Mouse (Mus musculus) C2C12 (cell line): ENCODE data around the gene Smad1. TPM values are rescaled to one million over a fixed set of nuclear protein-coding genes. Genes with fewer than 3 reads are reported as not detected.

ENCODE experiments used
- H3K27me3 ChIP-seq: one replicate; pipeline ENCODE4 v1.6.1; 2011; ENCODE audit not compliant: control insufficient read depth, insufficient read depth, insufficient read length
- H3K36me3 ChIP-seq: one replicate; pipeline ENCODE4 v1.6.1; 2011; ENCODE audit not compliant: control insufficient read depth, insufficient read depth
- H3K4me3 ChIP-seq: one replicate; pipeline ENCODE4 v1.5.1; 2011; ENCODE audit warnings: mild to moderate bottlenecking, control low read depth; ENCODE audit not compliant: poor library complexity, insufficient read depth, severe bottlenecking
- H3K79me2 ChIP-seq: one replicate; pipeline ENCODE4 v1.6.1; 2011; ENCODE audit not compliant: control insufficient read depth, insufficient read depth
- H3K79me3 ChIP-seq: one replicate; pipeline ENCODE4 v1.6.1; 2011; ENCODE audit warnings: low read depth, control low read depth
- H3ac ChIP-seq: one replicate; pipeline ENCODE3; 2011; ENCODE audit warnings: low read depth; ENCODE audit not compliant: control insufficient read depth, insufficient read length
- CEBPB ChIP-seq: IDR thresholded peaks from one replicate; pipeline ENCODE4 v1.6.1; 2011; ENCODE audit warnings: low read depth, mild to moderate bottlenecking, control low read depth, moderate library complexity
- CTCF ChIP-seq: IDR thresholded peaks from one replicate; pipeline ENCODE4 v1.5.1; 2011; ENCODE audit not compliant: control insufficient read depth, insufficient read depth, insufficient read length
- FOSL1 ChIP-seq: IDR thresholded peaks from one replicate; pipeline ENCODE4 v1.8.0; 2011; ENCODE audit warnings: mild to moderate bottlenecking, low read length; ENCODE audit not compliant: poor library complexity, insufficient read depth, severe bottlenecking
- MAX ChIP-seq: IDR thresholded peaks from one replicate; pipeline ENCODE4 v1.6.1; 2011; ENCODE audit warnings: mild to moderate bottlenecking, control low read depth
- MYOD1 ChIP-seq: IDR thresholded peaks from one replicate; pipeline ENCODE4 v1.6.1; 2011; ENCODE audit warnings: low read depth; ENCODE audit not compliant: control insufficient read depth, insufficient read length
- MYOG ChIP-seq: IDR thresholded peaks from one replicate; pipeline ENCODE4 v1.6.1; 2011; ENCODE audit not compliant: control insufficient read depth, insufficient read length; ENCODE audit errors: extremely low read depth
- USF1 ChIP-seq: IDR thresholded peaks from one replicate; pipeline ENCODE4 v1.6.1; 2011; ENCODE audit warnings: low read depth, mild to moderate bottlenecking, control low read depth, moderate library complexity
- polyA plus RNA-seq: library from polyadenylated mRNA; unstranded; fragments of >200 nt; fragmentation: generic; extraction: Trizol; gene quantifications from one replicate; pipeline ENCODE4 v1.2.1, GENCODE M21; 2012; ENCODE audit warnings: missing spikeins

The Smad1 gene
- polyA plus RNA-seq, 1 experiment: 11.2 TPM

- Histone ChIP-seq H3K79me3 (no peaks in the 10 kb centered on the region), H3ac (no peak overlapping the region), H3K27me3 (no peaks in the 10 kb centered on the region), H3K79me2 (no peaks in the 10 kb centered on the region), H3K36me3 (no peaks in the 10 kb centered on the region), H3K4me3 (no peak overlapping the region)
- TF ChIP-seq CEBPB (no peak), MAX (no peak), MYOD1 (no peak), MYOG (no peak), CTCF (no peak), FOSL1 (no peak), USF1 (no peak)
Measured at GRCm38 (mm10) chr8:79288681-79289080, 110.6 kb downstream of the Smad1 start.

Other genes with a start within 250 kb of the Smad1 start
- not detected for gene 1700011L22Rik, start 150.9 kb downstream of the Smad1 start, polyA plus RNA-seq
- 4.1 TPM for gene Mmaa, start 104.6 kb downstream of the Smad1 start, polyA plus RNA-seq
- gene Otud4, start 240.1 kb upstream of the Smad1 start, polyA plus RNA-seq: 12.9 TPM